Mouse (Mus musculus): ENCODE measurements around the gene Fndc9. TPM values are rescaled to one million over a fixed set of nuclear protein-coding genes. Genes with fewer than 3 reads are reported as not detected.

Gene Fndc9
- polyA plus RNA-seq, 1 experiment from 2014 or later = 0.80 TPM

DNA sequence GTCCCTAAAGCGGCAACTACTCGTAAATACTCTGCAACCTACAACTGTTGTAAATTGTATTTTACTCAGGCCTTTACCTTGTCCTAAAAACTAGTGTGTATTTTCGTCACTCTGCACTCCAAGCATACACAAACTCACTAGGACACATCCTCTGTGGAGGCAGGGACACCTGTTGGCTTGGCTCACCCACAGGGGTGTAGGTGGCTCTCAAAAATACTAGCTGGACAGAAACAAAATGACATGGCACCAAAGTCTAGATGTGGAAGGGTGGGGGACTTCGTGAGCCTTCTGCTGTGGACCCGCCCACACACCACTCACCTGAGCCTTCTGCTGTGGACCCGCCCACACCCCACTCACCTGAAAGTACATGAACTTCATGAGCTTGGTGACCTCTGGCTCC lies 48.5 kb downstream of the Fndc9 start:
- no peak for ATAC-seq (ENCODE audit: low FRiP score, low read depth)
- peaks cover 71% of the 10 kb centered on the region for H3K36me3 ChIP-seq
- WGBS = 92% methylated on average over 6 of the region's 6 CpGs

DNA sequence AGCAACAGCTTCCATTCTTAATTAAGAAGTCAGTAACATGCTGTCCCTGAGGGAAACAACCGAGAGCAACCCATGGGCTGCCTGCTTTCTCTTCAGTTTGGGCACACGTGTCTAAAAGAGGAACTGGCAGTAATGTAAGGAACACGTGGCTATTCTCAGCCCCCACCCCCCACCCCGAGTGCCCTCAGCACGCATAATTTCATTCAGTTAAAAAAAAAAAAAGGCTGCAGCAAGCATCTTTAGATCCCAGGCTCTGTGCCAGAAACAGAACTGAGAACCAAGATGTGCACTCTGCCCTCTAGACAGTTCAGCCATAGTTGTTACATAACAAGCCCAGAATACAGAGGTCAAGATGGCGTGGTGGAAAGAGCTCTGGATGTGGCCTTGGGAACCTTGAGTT lies 51.5 kb downstream of the Fndc9 start:
- WGBS = 56% methylated on average over 6 of the region's 6 CpGs
- Histone ChIP-seq H3K9ac (no peak overlapping the region), H3K27me3 (replicated peaks) (no peaks in the 10 kb centered on the region), H3K4me2 (replicated peaks) (no peak overlapping the region), H3K36me3 (peaks cover 56% of the 10 kb centered on the region), H3K27ac (no peak overlapping the region), H3K9me3 (no peaks in the 10 kb centered on the region), H3K4me3 (no peak overlapping the region), H3K4me1 (peaks cover 7% of the 10 kb centered on the region)
- ATAC-seq (ENCODE audit: low FRiP score, low read depth) = no peak

More for the DNA sequence above, 48.5 kb downstream of the Fndc9 start:
- no peaks in the 10 kb centered on the region for H3K4me1 ChIP-seq
- H3K27ac ChIP-seq = no peak overlapping the region
- no peak overlapping the region for H3K4me3 ChIP-seq
- H3K9me3 ChIP-seq = no peaks in the 10 kb centered on the region
- H3K9ac ChIP-seq = no peak overlapping the region
- no peak overlapping the region for H3K4me2 ChIP-seq (replicated peaks)
- no peaks in the 10 kb centered on the region for H3K27me3 ChIP-seq (replicated peaks)

DNA sequence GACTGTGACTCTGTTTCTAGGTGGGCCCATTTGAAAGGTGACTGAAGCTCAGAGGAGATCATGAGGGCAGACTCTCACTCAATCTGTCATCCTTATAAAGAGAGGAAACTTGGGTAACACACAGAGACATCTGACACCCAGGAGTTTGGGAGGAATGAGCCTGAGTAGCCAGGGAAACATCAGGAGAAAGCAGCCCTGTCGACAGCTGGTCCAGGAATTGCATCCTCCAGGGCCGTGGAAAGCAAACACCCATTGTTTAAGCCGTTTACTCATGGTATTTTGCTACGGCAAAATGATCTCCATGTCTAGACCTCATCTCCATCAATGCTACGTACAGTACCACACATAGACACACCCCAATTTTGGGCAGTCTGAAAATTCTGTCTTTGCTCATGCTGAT lies 52.8 kb downstream of the Fndc9 start:
- Histone ChIP-seq H3K4me1 (peaks cover 7% of the 10 kb centered on the region), H3K9ac (no peak overlapping the region), H3K4me2 (replicated peaks) (no peak overlapping the region), H3K27me3 (replicated peaks) (no peaks in the 10 kb centered on the region), H3K27ac (no peak overlapping the region), H3K36me3 (peaks cover 43% of the 10 kb centered on the region), H3K9me3 (no peaks in the 10 kb centered on the region), H3K4me3 (no peak overlapping the region)
- WGBS = 81% methylated on average over 5 of the region's 5 CpGs
- no peak for ATAC-seq (ENCODE audit: low FRiP score, low read depth)

DNA sequence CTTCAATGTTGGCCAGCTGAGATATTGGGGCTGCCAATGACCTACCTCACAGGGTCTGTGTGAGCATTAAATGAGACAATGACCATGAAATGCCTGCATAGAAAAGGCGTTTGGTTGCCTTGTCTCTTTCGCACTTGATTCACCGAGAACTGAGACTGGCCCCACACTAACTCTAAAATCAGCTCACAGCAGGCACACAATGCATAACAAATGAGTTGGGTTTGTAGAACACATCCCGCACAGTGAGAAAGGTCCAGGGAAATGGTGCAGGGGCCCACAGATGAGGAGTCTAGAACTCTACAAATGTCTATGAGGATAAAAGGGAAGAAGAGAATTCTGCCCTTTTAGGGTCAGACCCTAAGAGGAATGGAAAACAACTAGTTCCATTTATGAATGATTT lies 53.7 kb downstream of the Fndc9 start:
- WGBS = 35% methylated on average over 4 of the region's 4 CpGs
- peaks cover 34% of the 10 kb centered on the region for H3K36me3 ChIP-seq
- H3K4me3 ChIP-seq = no peak overlapping the region
- no peak for ATAC-seq (ENCODE audit: low FRiP score, low read depth)
- H3K9ac ChIP-seq = no peak overlapping the region
- H3K27me3 ChIP-seq (replicated peaks) = no peaks in the 10 kb centered on the region
- H3K27ac ChIP-seq = no peak overlapping the region
- no peak overlapping the region for H3K4me2 ChIP-seq (replicated peaks)
- no peaks in the 10 kb centered on the region for H3K9me3 ChIP-seq
- H3K4me1 ChIP-seq = peaks cover 7% of the 10 kb centered on the region

Other genes with a start within 250 kb of the Fndc9 start
- 3.9 and 4.8 TPM in 2 replicates for gene Gm12166, start 183.2 kb upstream of the Fndc9 start, polyA plus RNA-seq (2016; fragmentation: Nextera tagmentation; extraction: Ambion mirVana)
- 21.1 and 25.2 TPM in 2 replicates for gene Adam19, start 179.5 kb upstream of the Fndc9 start, polyA plus RNA-seq (2016; fragmentation: Nextera tagmentation; extraction: Ambion mirVana)
- gene Nipal4, start 69.0 kb upstream of the Fndc9 start, polyA plus RNA-seq (2016; fragmentation: Nextera tagmentation; extraction: Ambion mirVana) = 0.55 and 0.82 TPM in 2 replicates
- 76.2 and 83.5 TPM in 2 replicates for gene Cyfip2, start 77.3 kb downstream of the Fndc9 start, polyA plus RNA-seq (2016; fragmentation: Nextera tagmentation; extraction: Ambion mirVana)
- gene Itk, start 154.0 kb downstream of the Fndc9 start, polyA plus RNA-seq (2016; fragmentation: Nextera tagmentation; extraction: Ambion mirVana) = not detected in 2 replicates
- 0.18 TPM in 1 of 2 replicates, not detected in the other for gene Fam71b, start 161.0 kb downstream of the Fndc9 start, polyA plus RNA-seq (2016; fragmentation: Nextera tagmentation; extraction: Ambion mirVana)
- gene Med7, start 201.4 kb downstream of the Fndc9 start, polyA plus RNA-seq (2016; fragmentation: Nextera tagmentation; extraction: Ambion mirVana) = 83.2 and 86.4 TPM in 2 replicates
- gene Havcr2, start 219.4 kb downstream of the Fndc9 start, polyA plus RNA-seq (2016; fragmentation: Nextera tagmentation; extraction: Ambion mirVana) = 0.11 and 0.19 TPM in 2 replicates